Mouse (Mus musculus) A20 (cell line): ENCODE measurements around the gene Ppfibp2.

Source experiments
- DNase-seq: peaks from one replicate; pipeline ENCODE4 v3.0.0-alpha.2; 2011; ENCODE audit warnings: low read depth, low spot score

Ppfibp2 gene

DNA sequence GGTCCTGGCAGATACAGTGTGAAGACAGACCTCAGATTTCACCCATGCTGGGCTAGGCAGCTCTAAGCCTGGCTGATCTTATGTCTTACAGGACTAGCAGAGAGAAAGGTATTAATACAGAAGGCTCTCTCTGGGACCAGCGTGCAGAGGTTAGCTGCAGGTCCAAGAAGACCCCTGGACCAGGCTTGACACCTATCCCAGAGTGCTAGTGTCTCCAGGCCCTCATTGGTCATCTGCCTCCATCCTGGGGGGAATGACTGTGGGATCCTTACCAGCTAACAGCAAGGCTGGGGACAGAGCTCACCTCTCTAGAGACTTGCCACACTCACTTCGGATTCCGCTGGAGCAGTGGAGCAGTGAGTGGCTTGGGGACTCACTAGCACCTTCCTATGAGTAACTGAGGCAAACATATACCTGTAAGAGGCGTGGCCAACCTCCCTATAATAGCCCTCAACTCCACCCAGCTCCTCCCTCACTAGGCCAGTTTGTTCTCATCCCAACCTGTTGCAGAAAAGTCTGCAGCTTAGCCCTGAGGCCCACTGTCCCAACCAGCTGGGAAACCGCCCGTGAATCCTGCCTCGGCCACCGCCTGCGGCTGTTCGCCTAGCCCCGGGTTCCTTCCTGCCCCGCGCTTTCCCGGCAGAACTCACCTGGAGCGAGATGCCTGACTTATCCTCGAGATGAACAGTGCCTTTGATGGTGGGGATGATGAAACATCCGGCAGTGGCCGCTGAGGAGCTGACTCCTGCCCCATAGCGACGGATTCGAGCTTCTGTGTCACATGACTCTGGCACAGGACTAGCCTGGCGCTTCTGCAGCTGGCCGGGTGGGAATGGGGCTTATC, 162.5 kb downstream of the Ppfibp2 start, which contains the start of gene Cyb5r2:
TSS of gene Cyb5r2 (minus strand) at position 725 of the 844 bp plus-strand sequence.
- DNase-seq: no peak

- DNase-seq: no peak
These were observed 175.8 kb downstream of the Ppfibp2 start for GRCm38 (mm10) chr7:107770812-107771211.

DNA sequence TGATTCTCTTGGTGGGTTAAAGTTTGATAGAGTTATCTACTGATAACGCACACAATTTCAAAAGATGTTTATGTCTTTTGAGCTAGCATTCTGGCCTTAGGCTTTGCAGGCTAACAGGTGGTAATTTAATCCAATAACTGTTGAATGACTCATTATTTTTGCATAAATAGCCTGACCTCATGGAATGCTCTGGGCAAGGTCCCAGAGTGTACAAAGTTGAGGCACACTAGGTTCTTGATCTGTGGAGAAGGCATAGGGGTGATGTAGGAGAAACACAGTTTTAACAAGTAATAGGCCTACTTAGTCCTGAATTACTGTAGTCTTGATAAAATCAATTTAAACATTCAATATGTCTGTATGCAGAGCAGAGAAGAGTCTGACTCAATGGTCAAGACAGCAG, 183.2 kb downstream of the Ppfibp2 start:
- DNase-seq: no peak

- peak; percentile 22 for DNase-seq
These were observed 184.6 kb downstream of the Ppfibp2 start for GRCm38 (mm10) chr7:107779611-107780010.

GRCm38 (mm10) chr7:107787977-107788620, 193.1 kb downstream of the Ppfibp2 start:
- DNase-seq: peak; percentile 33

GRCm38 (mm10) chr7:107796500-107796899, 201.5 kb downstream of the Ppfibp2 start:
- no peak for DNase-seq
